Mouse (Mus musculus) cerebellum, adult 9-11 months (tissue): Measurements from ENCODE around the gene Mef2a.
"Not testable (repeated sequence)": the region's sequence is repeated elsewhere in the genome, so short reads cannot be mapped to it uniquely, and the experiment has no call there.

ENCODE experiments used
- DNase-seq: peaks from one replicate; pipeline ENCODE4 v3.0.0; 2022

The Mef2a gene

GRCm38 (mm10) chr7:67369645-67370044 is 3.0 kb downstream of the Mef2a start:
- no peak for DNase-seq

GRCm38 (mm10) chr7:67368394-67368793 is 4.3 kb downstream of the Mef2a start:
- no peak for DNase-seq

GRCm38 (mm10) chr7:67360588-67360987 is 12.1 kb downstream of the Mef2a start:
- no peak for DNase-seq

GRCm38 (mm10) chr7:67359863-67360262 is 12.8 kb downstream of the Mef2a start:
- DNase-seq: no peak

GRCm38 (mm10) chr7:67355870-67356269 is 16.8 kb downstream of the Mef2a start:
- DNase-seq: no peak

- DNase-seq: no peak
Observed at GRCm38 (mm10) chr7:67353667-67354066, 19.0 kb downstream of the Mef2a start.

- DNase-seq: no peak
Observed at GRCm38 (mm10) chr7:67352989-67353388, 19.7 kb downstream of the Mef2a start.

- DNase-seq: no peak
Observed at GRCm38 (mm10) chr7:67344443-67344842, 28.2 kb downstream of the Mef2a start.

GRCm38 (mm10) chr7:67342067-67342625 is 30.5 kb downstream of the Mef2a start:
- no peak for DNase-seq

- no peak for DNase-seq
Observed at GRCm38 (mm10) chr7:67320359-67320758, 52.3 kb downstream of the Mef2a start.

GRCm38 (mm10) chr7:67318697-67319096 is 54.0 kb downstream of the Mef2a start:
- DNase-seq: no peak

GRCm38 (mm10) chr7:67313200-67313599 is 59.5 kb downstream of the Mef2a start:
- DNase-seq: no peak

- DNase-seq: no peak
Observed at GRCm38 (mm10) chr7:67310151-67310550, 62.5 kb downstream of the Mef2a start.

- no peak for DNase-seq
Observed at GRCm38 (mm10) chr7:67308102-67308501, 64.6 kb downstream of the Mef2a start.

GRCm38 (mm10) chr7:67307078-67307477 is 65.6 kb downstream of the Mef2a start:
- DNase-seq: no peak

GRCm38 (mm10) chr7:67304937-67305336 is 67.7 kb downstream of the Mef2a start:
- DNase-seq: no peak

GRCm38 (mm10) chr7:67296419-67296818 is 76.2 kb downstream of the Mef2a start:
- no peak for DNase-seq

GRCm38 (mm10) chr7:67291356-67291755 is 81.3 kb downstream of the Mef2a start:
- DNase-seq: no peak

- DNase-seq: no peak
Observed at GRCm38 (mm10) chr7:67287456-67287855, 85.2 kb downstream of the Mef2a start.

- no peak for DNase-seq
Observed at GRCm38 (mm10) chr7:67283581-67283980, 89.1 kb downstream of the Mef2a start.

GRCm38 (mm10) chr7:67270447-67270846 is 102.2 kb downstream of the Mef2a start:
- not testable (repeated sequence) for DNase-seq

GRCm38 (mm10) chr7:67259828-67260563 is 112.7 kb downstream of the Mef2a start:
- DNase-seq: peak; percentile 75

- no peak for DNase-seq
Observed at GRCm38 (mm10) chr7:67246067-67246466, 126.6 kb downstream of the Mef2a start.

- no peak for DNase-seq
Observed at GRCm38 (mm10) chr7:67245255-67245654, 127.4 kb downstream of the Mef2a start.

- no peak for DNase-seq
Observed at GRCm38 (mm10) chr7:67243894-67244282, 128.8 kb downstream of the Mef2a start.
